Mouse (Mus musculus) midbrain, embryonic 12.5 days (tissue): ENCODE results near the gene LTO1. TPM values are rescaled to one million over a fixed set of nuclear protein-coding genes. Genes with fewer than 3 reads are reported as not detected.
A peak's percentile ranks its signal among the peaks of the same experiment; 100 is the strongest.
"Not testable (repeated sequence)": the region's sequence is repeated elsewhere in the genome, so short reads cannot be mapped to it uniquely, and the experiment has no call there.

Experiments
- ATAC-seq: fragments of 200-750 bp; cut with Nextera tagmentation; 2 replicates; pipeline ENCODE4 v1.8.0; 2017; ENCODE audit warnings: low read depth, moderate TSS enrichment, moderate library complexity; ENCODE audit not compliant: low FRiP score
- H3K27ac ChIP-seq: fragments of 300-500 bp; sonication (generic); replicated peaks from 2 replicates; pipeline ENCODE4 v1.5.1; 2016; ENCODE audit warnings: mild to moderate bottlenecking
- H3K27me3 ChIP-seq: fragments of 300-500 bp; sonication (generic); 2 replicates; pipeline ENCODE4 v1.6.1; 2016; ENCODE audit warnings: mild to moderate bottlenecking
- H3K36me3 ChIP-seq: fragments of 300-500 bp; sonication (generic); 2 replicates; pipeline ENCODE4 v1.6.1; 2016
- H3K4me1 ChIP-seq: fragments of 300-500 bp; sonication (generic); 2 replicates; pipeline ENCODE4 v1.6.1; 2016
- H3K4me2 ChIP-seq: fragments of 300-500 bp; sonication (generic); replicated peaks from 2 replicates; pipeline ENCODE4 v1.6.1; 2016; ENCODE audit warnings: mild to moderate bottlenecking, moderate library complexity
- H3K4me3 ChIP-seq: fragments of 300-500 bp; sonication (generic); 2 replicates; pipeline ENCODE4 v1.5.1; 2016; ENCODE audit warnings: mild to moderate bottlenecking
- H3K9ac ChIP-seq: fragments of 300-500 bp; sonication (generic); replicated peaks from 2 replicates; pipeline ENCODE4 v1.6.1; 2016; ENCODE audit warnings: mild to moderate bottlenecking, moderate library complexity
- H3K9me3 ChIP-seq: fragments of 300-500 bp; sonication (generic); 2 replicates; pipeline ENCODE4 v1.6.1; 2016; ENCODE audit warnings: mild to moderate bottlenecking
- whole genome bisulfite sequencing: fragments of 180-500 bp; shearing (Covaris S2); methylation state at CpG from one replicate; pipeline ENCODE4 v1.1.7; 2016; 5-methylcytosine and 5-hydroxymethylcytosine counted together
- polyA plus RNA-seq: library from polyadenylated mRNA; unstranded; fragments of >200 nt; fragmentation: Nextera tagmentation; extraction: Ambion mirVana; gene quantifications from 2 replicates; pipeline ENCODE4 v1.2.1, GENCODE M21; 2016

The LTO1 gene
- polyA plus RNA-seq: 33.6 and 36.4 TPM in 2 replicates

- H3K9me3 ChIP-seq: no peaks in the 10 kb centered on the region
- H3K4me3 ChIP-seq: peak within 1 kb of the TSS; percentile 85
- peaks cover 13% of the 10 kb centered on the region for H3K4me1 ChIP-seq
- no peaks in the 10 kb centered on the region for H3K27me3 ChIP-seq
- H3K9ac ChIP-seq: peak within 1 kb of the TSS; percentile 75
- H3K4me2 ChIP-seq: peak within 1 kb of the TSS; percentile 83
- peaks cover 26% of the 10 kb centered on the region for H3K36me3 ChIP-seq
- peak; percentile 91 for ATAC-seq
- under 1% methylated on average over 55 of the region's 55 CpGs for WGBS
- peak within 1 kb of the TSS; percentile 91 for H3K27ac ChIP-seq
Observed at GRCm38 (mm10) chr7:144914948-144915750, at the start of gene LTO1. TSS of gene LTO1 (plus strand) at chr7:144915100.

- H3K4me2 ChIP-seq: no peak overlapping the region
- no peak overlapping the region for H3K27ac ChIP-seq
- ATAC-seq: no peak
- no peaks in the 10 kb centered on the region for H3K9me3 ChIP-seq
- no peak overlapping the region for H3K4me3 ChIP-seq
- no peak overlapping the region for H3K9ac ChIP-seq
- H3K27me3 ChIP-seq: peaks cover 60% of the 10 kb centered on the region
- 75% methylated on average over 4 of the region's 4 CpGs for WGBS
- no peaks in the 10 kb centered on the region for H3K36me3 ChIP-seq
- 0 out of 2 replicates have a peak, but pooled peaks cover under 1% of the 10 kb centered on the region for H3K4me1 ChIP-seq
Observed at GRCm38 (mm10) chr7:144867161-144867560, 47.7 kb upstream of the LTO1 start.

DNA sequence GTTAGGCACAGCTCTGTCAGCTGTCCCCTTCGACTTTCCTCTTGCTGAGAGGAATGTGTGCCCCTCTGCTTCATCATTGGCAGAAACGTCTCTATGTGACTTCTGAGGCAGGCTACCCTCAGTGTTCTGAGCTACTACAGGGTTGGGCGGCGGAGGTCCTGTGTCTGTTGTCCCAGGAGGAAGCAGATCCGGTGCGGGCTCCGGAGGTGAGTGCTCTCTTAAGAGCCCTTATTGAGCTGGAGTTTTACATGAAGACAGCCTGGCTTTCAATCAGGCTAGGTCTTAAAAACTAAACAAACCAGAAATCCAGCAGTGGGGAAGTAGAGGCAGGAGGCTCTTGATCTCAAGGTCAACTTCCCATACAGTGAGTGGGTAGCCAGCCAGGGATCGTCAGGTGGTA lies 47.3 kb upstream of the LTO1 start:
- H3K4me1 ChIP-seq: no peaks in the 10 kb centered on the region
- H3K4me3 ChIP-seq: no peak overlapping the region
- peaks cover 58% of the 10 kb centered on the region for H3K27me3 ChIP-seq
- WGBS: 85% methylated on average over 8 of the region's 8 CpGs
- no peaks in the 10 kb centered on the region for H3K9me3 ChIP-seq
- H3K36me3 ChIP-seq: no peaks in the 10 kb centered on the region
- H3K9ac ChIP-seq: no peak overlapping the region
- H3K4me2 ChIP-seq: no peak overlapping the region
- no peak overlapping the region for H3K27ac ChIP-seq
- ATAC-seq: no peak

DNA sequence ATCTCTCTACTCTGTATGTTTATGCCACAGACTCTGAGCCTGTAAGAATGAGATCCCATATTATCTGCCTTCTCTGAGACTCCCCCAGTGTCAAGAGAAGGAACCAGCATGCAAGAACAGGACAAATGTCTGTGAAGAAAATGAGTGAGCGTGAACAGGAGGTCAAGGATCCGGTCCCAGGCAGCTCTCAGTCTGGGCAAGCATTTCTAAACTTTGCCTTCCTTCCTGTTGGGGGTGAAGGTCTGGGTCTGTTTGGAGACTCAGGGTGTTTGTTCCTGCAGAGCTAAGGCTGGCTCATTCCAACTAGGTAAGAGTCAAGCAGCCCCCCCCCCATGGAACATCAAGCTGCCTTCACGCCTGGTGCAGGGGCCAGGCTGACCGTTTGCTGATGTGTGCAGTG lies 42.5 kb upstream of the LTO1 start:
- Histone ChIP-seq H3K4me2 (no peak overlapping the region), H3K27ac (no peak overlapping the region), H3K27me3 (peaks cover 34% of the 10 kb centered on the region), H3K36me3 (no peaks in the 10 kb centered on the region), H3K4me3 (no peak overlapping the region), H3K9ac (no peak overlapping the region), H3K4me1 (peaks cover 6% of the 10 kb centered on the region; the same call in 1 of the 2 replicates), H3K9me3 (no peaks in the 10 kb centered on the region)
- WGBS: 71% methylated on average over 4 of the region's 4 CpGs
- ATAC-seq: no peak

- Histone ChIP-seq H3K4me1 (peaks cover 6% of the 10 kb centered on the region; the same call in 1 of the 2 replicates), H3K9me3 (no peaks in the 10 kb centered on the region), H3K27ac (no peak overlapping the region), H3K9ac (no peak overlapping the region), H3K27me3 (peaks cover 30% of the 10 kb centered on the region), H3K4me2 (no peak overlapping the region), H3K36me3 (no peaks in the 10 kb centered on the region), H3K4me3 (no peak overlapping the region)
- 72% methylated on average over 4 of the region's 4 CpGs for WGBS
- no peak for ATAC-seq
Observed at GRCm38 (mm10) chr7:144873160-144873559, 41.7 kb upstream of the LTO1 start.

DNA sequence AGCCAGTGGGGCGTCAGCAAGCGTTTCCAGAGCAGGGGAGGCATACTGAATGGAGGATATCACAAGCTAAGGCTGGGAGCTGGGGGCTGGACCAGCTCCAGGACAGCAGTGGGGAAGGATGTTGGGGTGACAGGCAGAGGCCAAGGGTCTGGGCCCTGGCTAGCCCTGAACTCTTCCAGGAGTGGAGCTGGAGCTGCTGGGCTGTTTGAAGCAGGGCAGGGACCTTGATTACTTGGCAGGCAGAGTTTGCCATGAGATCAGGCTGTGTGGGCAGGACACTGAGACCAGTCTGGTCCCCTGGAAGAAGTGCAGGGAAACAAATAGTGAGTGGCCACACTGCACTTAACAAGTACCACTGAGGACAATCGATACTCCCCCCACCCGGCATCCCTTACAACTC lies 40.7 kb upstream of the LTO1 start:
- Histone ChIP-seq H3K4me3 (no peak overlapping the region), H3K9me3 (no peaks in the 10 kb centered on the region), H3K4me1 (peaks cover 6% of the 10 kb centered on the region; the same call in 1 of the 2 replicates), H3K36me3 (no peaks in the 10 kb centered on the region), H3K27ac (no peak overlapping the region), H3K9ac (no peak overlapping the region), H3K4me2 (no peak overlapping the region), H3K27me3 (peaks cover 30% of the 10 kb centered on the region)
- ATAC-seq: no peak
- 66% methylated on average over 4 of the region's 4 CpGs for WGBS

DNA sequence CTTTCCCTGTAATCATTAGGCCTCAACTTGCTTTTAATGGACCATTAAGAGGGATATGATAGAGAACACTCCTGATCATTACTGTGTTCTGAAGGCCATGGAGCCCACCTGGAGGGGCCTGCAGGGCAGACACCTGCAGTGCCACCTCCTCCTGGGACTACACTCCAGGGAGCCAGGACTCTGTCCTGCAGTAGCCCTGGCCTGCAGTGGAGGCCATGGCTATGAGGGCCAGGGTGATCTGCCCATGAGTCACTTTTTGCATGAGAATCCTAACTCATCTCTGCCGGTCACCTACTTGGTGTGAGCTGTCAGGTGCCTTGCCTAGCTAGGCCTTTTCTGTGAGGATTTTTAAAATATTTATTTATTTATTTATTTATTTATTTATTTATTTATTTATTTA lies 36.5 kb upstream of the LTO1 start:
- 100% methylated on average over 1 of the region's 1 CpGs for WGBS
- Histone ChIP-seq H3K9me3 (no peaks in the 10 kb centered on the region), H3K36me3 (no peaks in the 10 kb centered on the region), H3K27me3 (peaks cover 19% of the 10 kb centered on the region), H3K27ac (no peak overlapping the region), H3K4me2 (no peak overlapping the region), H3K4me3 (no peak overlapping the region), H3K4me1 (peaks cover 6% of the 10 kb centered on the region; the same call in 1 of the 2 replicates), H3K9ac (no peak overlapping the region)
- ATAC-seq: no peak

GRCm38 (mm10) chr7:144883106-144883505 lies 31.8 kb upstream of the LTO1 start:
- H3K27ac ChIP-seq: no peak overlapping the region

GRCm38 (mm10) chr7:144887672-144888071 lies 27.2 kb upstream of the LTO1 start:
- Histone ChIP-seq H3K27me3 (peaks cover 27% of the 10 kb centered on the region), H3K4me2 (no peak overlapping the region), H3K27ac (no peak overlapping the region), H3K4me3 (no peak overlapping the region), H3K36me3 (no peaks in the 10 kb centered on the region), H3K9me3 (no peaks in the 10 kb centered on the region), H3K4me1 (peaks cover 7% of the 10 kb centered on the region; the same call in 1 of the 2 replicates), H3K9ac (no peak overlapping the region)
- 82% methylated on average over 2 of the region's 2 CpGs for WGBS
- no peak for ATAC-seq

More at GRCm38 (mm10) chr7:144883106-144883505, 31.8 kb upstream of the LTO1 start:
- ATAC-seq: no peak
- WGBS: 58% methylated on average over 2 of the region's 2 CpGs
- peaks cover 5% of the 10 kb centered on the region for H3K27me3 ChIP-seq
- H3K4me1 ChIP-seq: no peaks in the 10 kb centered on the region
- H3K9me3 ChIP-seq: no peaks in the 10 kb centered on the region
- no peak overlapping the region for H3K4me3 ChIP-seq
- no peak overlapping the region; the same call in 1 of the 2 replicates for H3K9ac ChIP-seq
- H3K4me2 ChIP-seq: no peak overlapping the region
- H3K36me3 ChIP-seq: no peaks in the 10 kb centered on the region

DNA sequence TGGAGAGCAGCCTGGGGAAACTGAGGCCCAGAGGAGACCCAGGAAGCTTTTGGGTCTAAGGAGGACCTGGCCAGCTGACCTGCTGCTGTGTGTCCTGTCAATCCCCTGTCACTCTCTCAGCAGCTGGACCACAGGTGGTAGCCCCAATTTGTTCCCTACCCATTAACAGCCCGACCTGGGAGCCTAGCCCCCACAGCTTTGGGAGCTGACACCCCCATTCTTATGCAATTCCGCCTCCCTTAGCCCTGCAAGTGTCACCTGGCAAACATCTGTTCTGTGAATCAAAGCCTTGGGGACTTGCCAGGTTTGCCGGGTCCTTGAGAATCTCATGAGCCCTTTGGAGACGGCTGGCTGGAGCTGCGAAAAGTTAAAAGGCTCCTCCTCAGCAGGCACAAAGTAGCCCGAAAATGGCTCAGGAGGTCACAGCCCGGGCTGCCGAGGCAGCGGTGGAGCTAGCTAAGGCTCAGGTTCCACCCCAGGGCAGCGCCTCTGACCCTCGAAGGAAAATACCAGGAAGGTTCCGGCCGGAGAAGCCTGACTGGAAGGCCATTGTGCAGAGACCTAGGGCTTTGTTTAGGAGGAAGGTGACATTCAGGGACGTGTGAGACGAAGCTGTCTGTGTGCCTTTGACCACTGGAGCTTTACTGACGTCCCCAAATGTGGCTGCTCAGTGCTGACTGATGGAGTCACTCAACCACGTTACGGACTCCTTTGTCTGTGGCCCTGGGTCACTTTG lies 26.2 kb upstream of the LTO1 start:
- Histone ChIP-seq H3K9me3 (no peaks in the 10 kb centered on the region), H3K36me3 (no peaks in the 10 kb centered on the region), H3K4me2 (no peak overlapping the region), H3K9ac (no peak overlapping the region), H3K27ac (no peak overlapping the region), H3K4me3 (no peak overlapping the region), H3K27me3 (peaks cover 24% of the 10 kb centered on the region), H3K4me1 (peaks cover 7% of the 10 kb centered on the region; the same call in 1 of the 2 replicates)
- no peak for ATAC-seq
- WGBS: 7% methylated on average over 18 of the region's 18 CpGs

GRCm38 (mm10) chr7:144890661-144891060 lies 24.2 kb upstream of the LTO1 start:
- peaks cover 36% of the 10 kb centered on the region for H3K27me3 ChIP-seq
- not testable (repeated sequence) for ATAC-seq

GRCm38 (mm10) chr7:144891863-144892262 lies 23.0 kb upstream of the LTO1 start:
- Histone ChIP-seq H3K9me3 (no peaks in the 10 kb centered on the region), H3K27ac (no peak overlapping the region), H3K36me3 (no peaks in the 10 kb centered on the region), H3K4me3 (no peak overlapping the region), H3K4me2 (no peak overlapping the region), H3K4me1 (peaks cover 31% of the 10 kb centered on the region), H3K9ac (no peak overlapping the region), H3K27me3 (peaks cover 48% of the 10 kb centered on the region)
- WGBS: 87% methylated on average over 2 of the region's 2 CpGs
- no peak for ATAC-seq

More at GRCm38 (mm10) chr7:144890661-144891060, 24.2 kb upstream of the LTO1 start:
- H3K4me3 ChIP-seq, H3K36me3 ChIP-seq, H3K27ac ChIP-seq, H3K4me2 ChIP-seq, H3K9ac ChIP-seq, H3K9me3 ChIP-seq: not testable (repeated sequence)
- WGBS: 100% methylated on average over 1 of the region's 1 CpGs
- peaks cover 19% of the 10 kb centered on the region for H3K4me1 ChIP-seq
